Mouse (Mus musculus) MEL (cell line): ENCODE measurements at regions not wholly inside any gene's neighbourhood (a gene's known extent, or its start where the extent isn't known, plus 50 kb on each side); places are given as distances from the start of the nearest gene placed in this dataset.

Experiments used
- DNase-seq: peaks from one replicate; pipeline ENCODE4 v3.0.0; 2011; ENCODE audit warnings: low read depth, low spot score
- H3K27ac ChIP-seq: 2 replicates; pipeline ENCODE4 v1.5.1; 2012; ENCODE audit warnings: low read depth, mild to moderate bottlenecking, control low read depth, low read length, moderate library complexity; ENCODE audit not compliant: control insufficient read depth
- H3K27me3 ChIP-seq, 2 experiments: fragments of 150-350 bp in 1 of 2; sonication (generic) in 1 of 2; 2 replicates each; pipeline ENCODE4 v1.6.1; 2012; ENCODE audit warnings: low read length in 2 of 2, mild to moderate bottlenecking in 2 of 2, improper control_type of control experiment in 1 of 2, moderate library complexity in 1 of 2; ENCODE audit not compliant: insufficient read depth in 2 of 2, control insufficient read depth in 1 of 2
- H3K36me3 ChIP-seq, 2 experiments: 2 replicates each; pipeline ENCODE4 v1.6.1; 2012 to 2014; ENCODE audit warnings: low read length in 2 of 2, improper control_type of control experiment in 1 of 2, inconsistent platforms in 1 of 2, mild to moderate bottlenecking in 1 of 2; ENCODE audit not compliant: insufficient read depth in 2 of 2, control insufficient read depth in 1 of 2
- H3K4me1 ChIP-seq, 2 experiments: fragments of 150-350 bp in 1 of 2; sonication (generic) in 1 of 2; 2 replicates each; pipeline ENCODE4 v1.6.1; 2012; ENCODE audit warnings: low read length in 2 of 2, improper control_type of control experiment in 1 of 2, mild to moderate bottlenecking in 1 of 2; ENCODE audit not compliant: insufficient read depth in 2 of 2, control insufficient read depth in 1 of 2
- H3K4me3 ChIP-seq, 2 experiments: fragments of 150-350 bp in 1 of 2; sonication (generic) in 1 of 2; 2 replicates each; pipeline ENCODE4 v1.5.1; 2012; ENCODE audit warnings: low read depth in 2 of 2, low read length in 2 of 2, mild to moderate bottlenecking in 2 of 2, moderate library complexity in 2 of 2, control low read depth in 1 of 2, improper control_type of control experiment in 1 of 2; ENCODE audit not compliant: control insufficient read depth in 1 of 2, insufficient read depth in 1 of 2
- H3K79me2 ChIP-seq: 2 replicates; pipeline ENCODE4 v1.6.1; 2012; ENCODE audit warnings: mild to moderate bottlenecking, low read length, moderate library complexity; ENCODE audit not compliant: control insufficient read depth, poor library complexity, insufficient read depth
- H3K9ac ChIP-seq: 2 replicates; pipeline ENCODE4 v1.6.1; 2012; ENCODE audit warnings: low read depth, mild to moderate bottlenecking, control low read depth, low read length, moderate library complexity; ENCODE audit not compliant: control insufficient read depth, poor library complexity, severe bottlenecking
- H3K9me3 ChIP-seq: fragments of 150-350 bp; sonication (generic); replicated peaks from 2 replicates; pipeline ENCODE4 v1.6.1; 2012; ENCODE audit warnings: mild to moderate bottlenecking, low read length, improper control_type of control experiment, moderate library complexity; ENCODE audit not compliant: insufficient read depth
- CHD1 ChIP-seq: IDR thresholded peaks from 2 replicates; pipeline ENCODE4 v1.6.1; 2012; ENCODE audit warnings: low read depth, mild to moderate bottlenecking, inconsistent platforms, low read length, improper control_type of control experiment
- CHD2 ChIP-seq: IDR thresholded peaks from 2 replicates; pipeline ENCODE4 v1.6.1; 2011; ENCODE audit warnings: low read length, improper control_type of control experiment
- CTCF ChIP-seq, 3 experiments: IDR thresholded peaks in 2 of 3; conservative IDR thresholded peaks in 1 of 3; 2 replicates each; pipeline ENCODE4 v1.5.1; 2011 to 2012; ENCODE audit warnings: low read length in 3 of 3, low read depth in 2 of 3, mild to moderate bottlenecking in 2 of 3, improper control_type of control experiment in 1 of 3, inconsistent platforms in 1 of 3, mixed read lengths in 1 of 3, moderate library complexity in 1 of 3; ENCODE audit not compliant: control insufficient read depth in 1 of 3, insufficient read depth in 1 of 3, poor library complexity in 1 of 3, severe bottlenecking in 1 of 3
- E2F4 ChIP-seq: IDR thresholded peaks from 2 replicates; pipeline ENCODE4 v1.6.1; 2011; ENCODE audit warnings: low read depth, low read length, improper control_type of control experiment, borderline replicate concordance
- ELF1 ChIP-seq: IDR thresholded peaks from 2 replicates; pipeline ENCODE4 v1.6.1; 2014; ENCODE audit warnings: low read depth, mild to moderate bottlenecking, inconsistent platforms, low read length, improper control_type of control experiment, moderate library complexity
- EP300 ChIP-seq, 2 experiments: IDR thresholded peaks; 2 replicates each; pipeline ENCODE4 v1.6.1; 2011; ENCODE audit warnings: improper control_type of control experiment in 2 of 2, low read length in 2 of 2, low read depth in 1 of 2, mild to moderate bottlenecking in 1 of 2
- HCFC1 ChIP-seq: IDR thresholded peaks from 2 replicates; pipeline ENCODE4 v1.6.1; 2012; ENCODE audit warnings: low read depth, mild to moderate bottlenecking, inconsistent platforms, low read length, improper control_type of control experiment, moderate library complexity
- JUND ChIP-seq: IDR thresholded peaks from 2 replicates; pipeline ENCODE4 v1.6.1; 2011; ENCODE audit warnings: low read depth, mild to moderate bottlenecking, improper control_type of control experiment, low read length
- KAT2A ChIP-seq: conservative IDR thresholded peaks from 2 replicates; pipeline ENCODE4 v1.6.1; 2012; ENCODE audit warnings: low read depth, low read length, improper control_type of control experiment, inconsistent platforms
- MAX ChIP-seq: IDR thresholded peaks from 2 replicates; pipeline ENCODE4 v1.6.1; 2011; ENCODE audit warnings: low read length, improper control_type of control experiment
- MAZ ChIP-seq: IDR thresholded peaks from 2 replicates; pipeline ENCODE4 v1.6.1; 2012; ENCODE audit warnings: low read depth, mild to moderate bottlenecking, inconsistent platforms, low read length, improper control_type of control experiment
- MYB ChIP-seq: IDR thresholded peaks from 2 replicates; pipeline ENCODE4 v1.6.1; 2011; ENCODE audit warnings: mild to moderate bottlenecking, low read depth, low read length, improper control_type of control experiment
- NELFE ChIP-seq: IDR thresholded peaks from 2 replicates; pipeline ENCODE4 v1.6.1; 2011; ENCODE audit warnings: low read depth, low read length, improper control_type of control experiment
- NRF1 ChIP-seq: IDR thresholded peaks from 2 replicates; pipeline ENCODE4 v1.6.1; 2014; ENCODE audit warnings: low read depth, mild to moderate bottlenecking, inconsistent platforms, low read length, improper control_type of control experiment, moderate library complexity; ENCODE audit not compliant: poor library complexity, insufficient read depth, severe bottlenecking
- POLR2A ChIP-seq, 2 experiments: IDR thresholded peaks; 2 replicates each; pipeline ENCODE4 v1.6.1; 2011 to 2012; ENCODE audit warnings: low read length in 2 of 2, mild to moderate bottlenecking in 2 of 2, control low read depth in 1 of 2, improper control_type of control experiment in 1 of 2, low read depth in 1 of 2, moderate library complexity in 1 of 2; ENCODE audit not compliant: control insufficient read depth in 1 of 2, insufficient read depth in 1 of 2, poor library complexity in 1 of 2
- POLR2AphosphoS5 ChIP-seq: IDR thresholded peaks from 2 replicates; pipeline ENCODE4 v1.6.1; 2012; ENCODE audit warnings: low read depth, borderline replicate concordance, mild to moderate bottlenecking, inconsistent platforms, low read length, moderate library complexity, mixed read lengths
- RAD21 ChIP-seq: IDR thresholded peaks from 2 replicates; pipeline ENCODE4 v1.6.1; 2011; ENCODE audit warnings: mild to moderate bottlenecking, low read depth, low read length, improper control_type of control experiment
- RCOR1 ChIP-seq: IDR thresholded peaks from 2 replicates; pipeline ENCODE4 v1.6.1; 2012; ENCODE audit warnings: low read depth, mild to moderate bottlenecking, inconsistent platforms, low read length, improper control_type of control experiment
- SIN3A ChIP-seq: IDR thresholded peaks from 2 replicates; pipeline ENCODE4 v1.6.1; 2012; ENCODE audit warnings: low read length, improper control_type of control experiment, inconsistent platforms
- TAL1 ChIP-seq: IDR thresholded peaks from 2 replicates; pipeline ENCODE4 v1.6.1; 2012; ENCODE audit warnings: mild to moderate bottlenecking, inconsistent platforms, low read length, moderate library complexity, mixed read lengths
- TBP ChIP-seq: IDR thresholded peaks from 2 replicates; pipeline ENCODE4 v1.8.0; 2011; ENCODE audit warnings: low read depth, low read length, improper control_type of control experiment
- TCF12 ChIP-seq: IDR thresholded peaks from 2 replicates; pipeline ENCODE4 v1.6.1; 2014; ENCODE audit warnings: low read depth, mild to moderate bottlenecking, inconsistent platforms, low read length, improper control_type of control experiment, moderate library complexity
- USF1 ChIP-seq: IDR thresholded peaks from 2 replicates; pipeline ENCODE4 v1.6.1; 2014; ENCODE audit warnings: low read depth, mild to moderate bottlenecking, inconsistent platforms, low read length, improper control_type of control experiment, moderate library complexity
- USF2 ChIP-seq, 2 experiments: IDR thresholded peaks; 2 replicates each; pipeline ENCODE4 v1.6.1; 2011 to 2012; ENCODE audit warnings: improper control_type of control experiment in 2 of 2, low read length in 2 of 2, borderline replicate concordance in 1 of 2, inconsistent platforms in 1 of 2, low read depth in 1 of 2, mild to moderate bottlenecking in 1 of 2; ENCODE audit not compliant: insufficient read depth in 1 of 2
- ZKSCAN1 ChIP-seq: IDR thresholded peaks from 2 replicates; pipeline ENCODE4 v1.6.1; 2012; ENCODE audit warnings: low read depth, mild to moderate bottlenecking, inconsistent platforms, low read length, improper control_type of control experiment, moderate library complexity
- ZMIZ1 ChIP-seq: IDR thresholded peaks from 2 replicates; pipeline ENCODE4 v1.6.1; 2012; ENCODE audit warnings: low read depth, mild to moderate bottlenecking, inconsistent platforms, low read length, improper control_type of control experiment, moderate library complexity
- ZNF384 ChIP-seq: IDR thresholded peaks from 2 replicates; pipeline ENCODE4 v1.6.1; 2012; ENCODE audit warnings: low read depth, mild to moderate bottlenecking, inconsistent platforms, low read length, improper control_type of control experiment

- no peaks in the 10 kb centered on the region for H3K27me3 ChIP-seq
- H3K9me3 ChIP-seq, result no peaks in the 10 kb centered on the region
- H3K9ac ChIP-seq, result no peak overlapping the region
- no peak overlapping the region for H3K4me3 ChIP-seq
- H3K27ac ChIP-seq, result no peak overlapping the region
- no peaks in the 10 kb centered on the region for H3K36me3 ChIP-seq
- TF ChIP-seq NELFE, result no peak
- no peak for TF ChIP-seq ZKSCAN1
- no peak for TF ChIP-seq HCFC1
- TF ChIP-seq NRF1, result no peak
- no peak for TF ChIP-seq TCF12
- no peak for TF ChIP-seq SIN3A
- TF ChIP-seq TAL1, result no peak
- TF ChIP-seq E2F4, result no peak
- TF ChIP-seq POLR2AphosphoS5, result no peak
- no peak for TF ChIP-seq EP300 (IDR thresholded peaks at IDR 0.05; ENCODE audit: low read depth in 1 of 2, low read length in 2 of 2)
- TF ChIP-seq CTCF (IDR thresholded peaks at IDR 0.05 in 2 of 3, conservative IDR thresholded peaks at IDR 0.05 in 1 of 3; ENCODE audit: control insufficient read depth in 1 of 3, insufficient read depth in 1 of 3, low read depth in 2 of 3, low read length in 3 of 3, poor library complexity in 1 of 3, severe bottlenecking in 1 of 3), result no peak
- TF ChIP-seq RAD21, result no peak
- TF ChIP-seq MAZ, result no peak
- TF ChIP-seq POLR2A (IDR thresholded peaks at IDR 0.05; ENCODE audit: control insufficient read depth in 1 of 2, insufficient read depth in 1 of 2, low read depth in 1 of 2, low read length in 2 of 2, poor library complexity in 1 of 2), result no peak
- TF ChIP-seq JUND, result no peak
- no peak for TF ChIP-seq USF1
- DNase-seq, result no peak
- no peaks in the 10 kb centered on the region for H3K79me2 ChIP-seq
- no peaks in the 10 kb centered on the region for H3K4me1 ChIP-seq
Observed at GRCm38 (mm10) chr14:76872976-76873375, 163.6 kb upstream of the Ccdc122 start.

GRCm38 (mm10) chr14:76872510-76872909, 164.1 kb upstream of the Ccdc122 start:
- TF ChIP-seq USF1, result no peak
- TF ChIP-seq, all 39 proteins: peak for 0
- no peak overlapping the region for H3K9ac ChIP-seq
- no peaks in the 10 kb centered on the region for H3K9me3 ChIP-seq
- H3K4me3 ChIP-seq, result no peak overlapping the region
- DNase-seq, result no peak
- no peak overlapping the region for H3K27ac ChIP-seq
- no peaks in the 10 kb centered on the region for H3K79me2 ChIP-seq
- no peaks in the 10 kb centered on the region for H3K4me1 ChIP-seq
- H3K27me3 ChIP-seq, result no peaks in the 10 kb centered on the region
- H3K36me3 ChIP-seq, result no peaks in the 10 kb centered on the region

- H3K79me2 ChIP-seq, result no peaks in the 10 kb centered on the region
- H3K4me1 ChIP-seq, result no peaks in the 10 kb centered on the region
- no peak for TF ChIP-seq TBP
- no peak for TF ChIP-seq POLR2AphosphoS5
- TF ChIP-seq CTCF (IDR thresholded peaks at IDR 0.05 in 2 of 3, conservative IDR thresholded peaks at IDR 0.05 in 1 of 3; ENCODE audit: control insufficient read depth in 1 of 3, insufficient read depth in 1 of 3, low read depth in 2 of 3, low read length in 3 of 3, poor library complexity in 1 of 3, severe bottlenecking in 1 of 3), result no peak
- no peak for TF ChIP-seq RCOR1
- no peak for TF ChIP-seq MYB
- TF ChIP-seq TAL1, result no peak
- no peak for TF ChIP-seq KAT2A
- TF ChIP-seq MAX, result no peak
- no peak for TF ChIP-seq JUND
- TF ChIP-seq ZNF384, result no peak
- no peak for TF ChIP-seq CHD1
- no peak for TF ChIP-seq HCFC1
- no peak for TF ChIP-seq CHD2
- no peak for TF ChIP-seq ZMIZ1
- no peak for TF ChIP-seq ELF1
- TF ChIP-seq USF2 (IDR thresholded peaks at IDR 0.05; ENCODE audit: borderline replicate concordance in 1 of 2, insufficient read depth in 1 of 2, low read depth in 1 of 2, low read length in 2 of 2), result no peak
- TF ChIP-seq, all 39 proteins: peak for 0
- Histone ChIP-seq H3K27ac (no peak overlapping the region), H3K27me3 (no peaks in the 10 kb centered on the region), H3K9ac (no peak overlapping the region), H3K4me3 (no peak overlapping the region), H3K9me3 (no peaks in the 10 kb centered on the region), H3K36me3 (no peaks in the 10 kb centered on the region)
- no peak for DNase-seq
Observed at GRCm38 (mm10) chr14:76868831-76869230, 167.7 kb upstream of the Ccdc122 start.
